Mouse (Mus musculus): ENCODE results near the gene Lsm4. TPM values are rescaled to one million over a fixed set of nuclear protein-coding genes. Genes with fewer than 3 reads are reported as not detected.
A peak's percentile ranks its signal among the peaks of the same experiment; 100 is the strongest.

Gene Lsm4
- polyA plus RNA-seq, 1 experiment from 2014 or later, result 104 TPM

GRCm38 (mm10) chr8:70647343-70648163 lies 25.5 kb upstream of the Lsm4 start:
- no peaks in the 10 kb centered on the region for H3K27me3 ChIP-seq (ENCODE audit: control insufficient read depth, insufficient read depth, low read depth, low read length)
- H3K9me3 ChIP-seq (replicated peaks; ENCODE audit: control insufficient read depth, low read length), result no peaks in the 10 kb centered on the region
- no peaks in the 10 kb centered on the region for H3K36me3 ChIP-seq (ENCODE audit: control insufficient read depth, insufficient read depth)
- no peak overlapping the region for H3K4me3 ChIP-seq (ENCODE audit: low read depth, low read length)
- 59% methylated on average over 8 of the region's 8 CpGs for WGBS (ENCODE audit: insufficient replicate concordance)
- H3K4me2 ChIP-seq (ENCODE audit: low read depth, low read length), result no peak overlapping the region
- no peak overlapping the region for H3K9ac ChIP-seq (ENCODE audit: low read depth, low read length)
- H3K4me1 ChIP-seq (ENCODE audit: control insufficient read depth, low read depth, low read length), result peaks cover 30% of the 10 kb centered on the region
- ATAC-seq (ENCODE audit: low read depth), result no peak
- peak overlapping the region; percentile 13 for H3K27ac ChIP-seq (ENCODE audit: low read length)

GRCm38 (mm10) chr8:70648164-70648442 lies 24.9 kb upstream of the Lsm4 start:
- Histone ChIP-seq H3K9me3 (replicated peaks; ENCODE audit: control insufficient read depth, low read length) (no peaks in the 10 kb centered on the region), H3K4me2 (ENCODE audit: low read depth, low read length) (no peak overlapping the region), H3K27me3 (ENCODE audit: control insufficient read depth, insufficient read depth, low read depth, low read length) (no peaks in the 10 kb centered on the region), H3K4me3 (ENCODE audit: low read depth, low read length) (no peak overlapping the region), H3K4me1 (ENCODE audit: control insufficient read depth, low read depth, low read length) (peaks cover 30% of the 10 kb centered on the region), H3K9ac (ENCODE audit: low read depth, low read length) (no peak overlapping the region), H3K27ac (ENCODE audit: low read length) (no peak overlapping the region), H3K36me3 (ENCODE audit: control insufficient read depth, insufficient read depth) (no peaks in the 10 kb centered on the region)
- peak; percentile 50 for ATAC-seq (ENCODE audit: low read depth)
- WGBS (ENCODE audit: insufficient replicate concordance), result 19% methylated on average over 1 of the region's 1 CpGs

GRCm38 (mm10) chr8:70648921-70649320 lies 24.1 kb upstream of the Lsm4 start:
- no peaks in the 10 kb centered on the region for H3K27me3 ChIP-seq (ENCODE audit: control insufficient read depth, insufficient read depth, low read depth, low read length)
- H3K27ac ChIP-seq (ENCODE audit: low read length), result peak overlapping the region; percentile 35
- no peak; the same call in 1 of the 2 replicates for ATAC-seq (ENCODE audit: low read depth)
- 60% methylated on average over 3 of the region's 3 CpGs for WGBS (ENCODE audit: insufficient replicate concordance)
- H3K4me1 ChIP-seq (ENCODE audit: control insufficient read depth, low read depth, low read length), result peaks cover 33% of the 10 kb centered on the region
- no peaks in the 10 kb centered on the region for H3K9me3 ChIP-seq (replicated peaks; ENCODE audit: control insufficient read depth, low read length)
- no peaks in the 10 kb centered on the region for H3K36me3 ChIP-seq (ENCODE audit: control insufficient read depth, insufficient read depth)
- no peak overlapping the region for H3K4me2 ChIP-seq (ENCODE audit: low read depth, low read length)
- no peak overlapping the region for H3K4me3 ChIP-seq (ENCODE audit: low read depth, low read length)
- no peak overlapping the region for H3K9ac ChIP-seq (ENCODE audit: low read depth, low read length)

- WGBS (ENCODE audit: insufficient replicate concordance), result 43% methylated on average over 4 of the region's 4 CpGs
- peak; percentile 59 for ATAC-seq (ENCODE audit: low read depth)
- H3K4me2 ChIP-seq (ENCODE audit: low read depth, low read length), result no peak overlapping the region
- H3K9me3 ChIP-seq (replicated peaks; ENCODE audit: control insufficient read depth, low read length), result no peaks in the 10 kb centered on the region
- peaks cover 33% of the 10 kb centered on the region for H3K4me1 ChIP-seq (ENCODE audit: control insufficient read depth, low read depth, low read length)
- H3K27ac ChIP-seq (ENCODE audit: low read length), result peak overlapping the region; percentile 35
- 0 out of 2 replicates have a peak overlapping the region, but pooled peaks have one; percentile 15 for H3K9ac ChIP-seq (ENCODE audit: low read depth, low read length)
- no peaks in the 10 kb centered on the region for H3K36me3 ChIP-seq (ENCODE audit: control insufficient read depth, insufficient read depth)
- H3K27me3 ChIP-seq (ENCODE audit: control insufficient read depth, insufficient read depth, low read depth, low read length), result no peaks in the 10 kb centered on the region
- H3K4me3 ChIP-seq (ENCODE audit: low read depth, low read length), result no peak overlapping the region
Observed at GRCm38 (mm10) chr8:70649324-70649723, 23.7 kb upstream of the Lsm4 start.

- 89% methylated on average over 17 of the region's 17 CpGs for WGBS (ENCODE audit: insufficient replicate concordance)
- Histone ChIP-seq H3K9ac (ENCODE audit: low read depth, low read length) (no peak overlapping the region), H3K27ac (ENCODE audit: low read length) (no peak overlapping the region), H3K9me3 (replicated peaks; ENCODE audit: control insufficient read depth, low read length) (no peaks in the 10 kb centered on the region), H3K4me1 (ENCODE audit: control insufficient read depth, low read depth, low read length) (peaks cover 33% of the 10 kb centered on the region), H3K4me3 (ENCODE audit: low read depth, low read length) (no peak overlapping the region), H3K36me3 (ENCODE audit: control insufficient read depth, insufficient read depth) (0 out of 2 replicates have a peak, but pooled peaks cover under 1% of the 10 kb centered on the region), H3K4me2 (ENCODE audit: low read depth, low read length) (no peak overlapping the region), H3K27me3 (ENCODE audit: control insufficient read depth, insufficient read depth, low read depth, low read length) (no peaks in the 10 kb centered on the region)
- ATAC-seq (ENCODE audit: low read depth), result no peak
Observed at GRCm38 (mm10) chr8:70650351-70650750, 22.7 kb upstream of the Lsm4 start.

GRCm38 (mm10) chr8:70653226-70653625 lies 19.8 kb upstream of the Lsm4 start:
- Histone ChIP-seq H3K27ac (ENCODE audit: low read length) (no peak overlapping the region), H3K27me3 (ENCODE audit: control insufficient read depth, insufficient read depth, low read depth, low read length) (no peaks in the 10 kb centered on the region), H3K4me3 (ENCODE audit: low read depth, low read length) (no peak overlapping the region), H3K4me2 (ENCODE audit: low read depth, low read length) (no peak overlapping the region), H3K4me1 (ENCODE audit: control insufficient read depth, low read depth, low read length) (peaks cover 27% of the 10 kb centered on the region), H3K36me3 (ENCODE audit: control insufficient read depth, insufficient read depth) (0 out of 2 replicates have a peak, but pooled peaks cover 2% of the 10 kb centered on the region), H3K9me3 (replicated peaks; ENCODE audit: control insufficient read depth, low read length) (no peaks in the 10 kb centered on the region), H3K9ac (ENCODE audit: low read depth, low read length) (no peak overlapping the region)
- no peak for ATAC-seq (ENCODE audit: low read depth)
- 25% methylated on average over 2 of the region's 2 CpGs for WGBS (ENCODE audit: insufficient replicate concordance)

- WGBS (ENCODE audit: insufficient replicate concordance), result 44% methylated on average over 1 of the region's 1 CpGs
- Histone ChIP-seq H3K27me3 (ENCODE audit: control insufficient read depth, insufficient read depth, low read depth, low read length) (no peaks in the 10 kb centered on the region), H3K9ac (ENCODE audit: low read depth, low read length) (no peak overlapping the region), H3K9me3 (replicated peaks; ENCODE audit: control insufficient read depth, low read length) (no peaks in the 10 kb centered on the region), H3K4me1 (ENCODE audit: control insufficient read depth, low read depth, low read length) (peaks cover 29% of the 10 kb centered on the region), H3K36me3 (ENCODE audit: control insufficient read depth, insufficient read depth) (0 out of 2 replicates have a peak, but pooled peaks cover 2% of the 10 kb centered on the region), H3K4me3 (ENCODE audit: low read depth, low read length) (no peak overlapping the region), H3K4me2 (ENCODE audit: low read depth, low read length) (no peak overlapping the region), H3K27ac (ENCODE audit: low read length) (no peak overlapping the region)
- ATAC-seq (ENCODE audit: low read depth), result no peak
Observed at GRCm38 (mm10) chr8:70654121-70654520, 18.9 kb upstream of the Lsm4 start.

- H3K27ac ChIP-seq (ENCODE audit: low read length), result no peak overlapping the region
- WGBS (ENCODE audit: insufficient replicate concordance), result 66% methylated on average over 2 of the region's 2 CpGs
Observed at GRCm38 (mm10) chr8:70655469-70655868, 17.6 kb upstream of the Lsm4 start.

GRCm38 (mm10) chr8:70656193-70656790 lies 16.8 kb upstream of the Lsm4 start:
- 73% methylated on average over 13 of the region's 13 CpGs for WGBS (ENCODE audit: insufficient replicate concordance)
- no peaks in the 10 kb centered on the region for H3K9me3 ChIP-seq (replicated peaks; ENCODE audit: control insufficient read depth, low read length)
- peaks cover 36% of the 10 kb centered on the region for H3K4me1 ChIP-seq (ENCODE audit: control insufficient read depth, low read depth, low read length)
- no peaks in the 10 kb centered on the region for H3K27me3 ChIP-seq (ENCODE audit: control insufficient read depth, insufficient read depth, low read depth, low read length)
- no peak overlapping the region for H3K4me2 ChIP-seq (ENCODE audit: low read depth, low read length)
- H3K4me3 ChIP-seq (ENCODE audit: low read depth, low read length), result no peak overlapping the region
- H3K36me3 ChIP-seq (ENCODE audit: control insufficient read depth, insufficient read depth), result 0 out of 2 replicates have a peak, but pooled peaks cover 2% of the 10 kb centered on the region
- no peak overlapping the region for H3K9ac ChIP-seq (ENCODE audit: low read depth, low read length)
- H3K27ac ChIP-seq (ENCODE audit: low read length), result no peak overlapping the region
- no peak for ATAC-seq (ENCODE audit: low read depth)

More at GRCm38 (mm10) chr8:70655469-70655868, 17.6 kb upstream of the Lsm4 start:
- Histone ChIP-seq H3K36me3 (ENCODE audit: control insufficient read depth, insufficient read depth) (0 out of 2 replicates have a peak, but pooled peaks cover 2% of the 10 kb centered on the region), H3K27me3 (ENCODE audit: control insufficient read depth, insufficient read depth, low read depth, low read length) (no peaks in the 10 kb centered on the region), H3K4me2 (ENCODE audit: low read depth, low read length) (no peak overlapping the region), H3K4me3 (ENCODE audit: low read depth, low read length) (no peak overlapping the region), H3K9ac (ENCODE audit: low read depth, low read length) (no peak overlapping the region), H3K4me1 (ENCODE audit: control insufficient read depth, low read depth, low read length) (peaks cover 29% of the 10 kb centered on the region), H3K9me3 (replicated peaks; ENCODE audit: control insufficient read depth, low read length) (no peaks in the 10 kb centered on the region)
- no peak for ATAC-seq (ENCODE audit: low read depth)

All from liver, embryonic 16.5 days (tissue).